8 mouse cellular contexts compared by ENCODE assay signal in genomic region chr7:46796206-46796679, GRCm38 (mm10). TPM values are rescaled to one million over a fixed set of nuclear protein-coding genes. Genes with fewer than 3 reads are reported as not detected.
A peak's percentile ranks its signal among the peaks of the same experiment; 100 is the strongest.
DNase-seq lines count a peak whose midpoint lies in the region; ATAC-seq and TF ChIP-seq lines count a peak whose summit lies in the region.

No protein-coding gene starts in this region.

- no peaks in the 10 kb centered on the region for H3K27me3 ChIP-seq in heart, embryonic 10.5 days (ENCODE audit: insufficient read depth, poor library complexity, severe bottlenecking)
- H3K27me3 ChIP-seq in limb, embryonic 12.5 days, result no peaks in the 10 kb centered on the region
- H3K27me3 ChIP-seq in neural tube, embryonic 15.5 days (replicated peaks), result no peaks in the 10 kb centered on the region

- ATAC-seq in limb, embryonic 12.5 days (ENCODE audit: insufficient number of reproducible peaks, insufficient read depth, low FRiP score, low TSS enrichment, low read depth), result peak; percentile 48; the same call in 1 of the 2 replicates
- peak; percentile 67; the same call in 1 of the 2 replicates for ATAC-seq in neural tube, embryonic 15.5 days (ENCODE audit: low FRiP score)

- no peak for DNase-seq in heart, embryonic 10.5 days (ENCODE audit: low spot score)
- no peak for DNase-seq in heart, postnatal 4 days
- DNase-seq in 3T3-L1 (ENCODE audit: low read depth, low spot score), result peak; percentile 14
- no peak for DNase-seq in spleen, postnatal 14 days (ENCODE audit: low spot score in 2 of 2)
- no peak for DNase-seq in adrenal gland, adult (ENCODE audit: inconsistent age in 2 of 2, low spot score in 1 of 2)

- H3K9ac ChIP-seq in limb, embryonic 12.5 days (replicated peaks), result peak overlapping the region; percentile 89
- peak overlapping the region; percentile 86 for H3K9ac ChIP-seq in neural tube, embryonic 15.5 days (replicated peaks)

- H3K4me1 ChIP-seq in heart, embryonic 10.5 days, result peaks cover 19% of the 10 kb centered on the region; the same call in 1 of the 2 replicates
- peaks cover 9% of the 10 kb centered on the region for H3K4me1 ChIP-seq in embryonic fibroblast, embryonic 13.5 days (ENCODE audit: control insufficient read depth, insufficient read depth, low read length)
- H3K4me1 ChIP-seq in limb, embryonic 12.5 days (replicated peaks), result peaks cover 23% of the 10 kb centered on the region
- peaks cover 45% of the 10 kb centered on the region for H3K4me1 ChIP-seq in neural tube, embryonic 15.5 days

- WGBS in heart, embryonic 10.5 days, result under 1% methylated on average over 31 of the region's 31 CpGs
- under 1% methylated on average over 30 of the region's 31 CpGs for WGBS in limb, embryonic 12.5 days
- under 1% methylated on average over 31 of the region's 31 CpGs for WGBS in neural tube, embryonic 15.5 days

- H3K4me2 ChIP-seq in limb, embryonic 12.5 days, result peak overlapping the region; percentile 93
- peak overlapping the region; percentile 85 for H3K4me2 ChIP-seq in neural tube, embryonic 15.5 days

- H3K27ac ChIP-seq in heart, embryonic 10.5 days, result peak overlapping the region; percentile 98
- no peak overlapping the region; the same call in 1 of the 2 replicates for H3K27ac ChIP-seq in embryonic fibroblast, embryonic 13.5 days (ENCODE audit: insufficient read depth, low read length)
- peak overlapping the region; percentile 87; the same call in 1 of the 2 replicates for H3K27ac ChIP-seq in limb, embryonic 12.5 days
- peak overlapping the region; percentile 90 for H3K27ac ChIP-seq in neural tube, embryonic 15.5 days (replicated peaks)

- no peaks in the 10 kb centered on the region for H3K9me3 ChIP-seq in heart, embryonic 10.5 days
- no peaks in the 10 kb centered on the region for H3K9me3 ChIP-seq in limb, embryonic 12.5 days
- H3K9me3 ChIP-seq in neural tube, embryonic 15.5 days (replicated peaks), result no peaks in the 10 kb centered on the region

- peaks cover 18% of the 10 kb centered on the region for H3K36me3 ChIP-seq in heart, embryonic 10.5 days
- peaks cover 24% of the 10 kb centered on the region for H3K36me3 ChIP-seq in limb, embryonic 12.5 days
- peaks cover 14% of the 10 kb centered on the region for H3K36me3 ChIP-seq in neural tube, embryonic 15.5 days

- no peak for TF ChIP-seq POLR2A in embryonic fibroblast, embryonic 13.5 days (IDR thresholded peaks at IDR 0.05; ENCODE audit: low read depth, low read length)

- no peak for TF ChIP-seq CTCF in embryonic fibroblast, embryonic 13.5 days (IDR thresholded peaks at IDR 0.05; ENCODE audit: borderline replicate concordance, insufficient read depth, low read length)

- peak overlapping the region; percentile 94 for H3K4me3 ChIP-seq in heart, embryonic 10.5 days
- peak overlapping the region; percentile 100 for H3K4me3 ChIP-seq in embryonic fibroblast, embryonic 13.5 days (ENCODE audit: insufficient read depth, low read length)
- peak overlapping the region; percentile 88 for H3K4me3 ChIP-seq in limb, embryonic 12.5 days (replicated peaks)
- peak overlapping the region; percentile 70 for H3K4me3 ChIP-seq in neural tube, embryonic 15.5 days (replicated peaks)

RNA-seq across cellular contexts. Expression of gene Gtf2h1, which starts 0.3 kb away (rescaled TPM):
- polyA plus RNA-seq in heart, embryonic 10.5 days (2016; fragmentation: Nextera tagmentation; extraction: Ambion mirVana), result 40.6 and 45.1 TPM in 2 replicates
- total RNA-seq in heart, postnatal 4 days (2021), result 10 to 100 TPM; 22.9 to 23.8 TPM
- polyA plus RNA-seq in embryonic fibroblast, embryonic 13.5 days (2011; ENCODE audit: insufficient read length, low read depth, missing spikeins), result 73.1 and 90.6 TPM in 2 replicates
- 51.3 TPM in 2 replicates for polyA plus RNA-seq in limb, embryonic 12.5 days (2016; fragmentation: Nextera tagmentation; extraction: Ambion mirVana)
- 37.0 and 40.9 TPM in 2 replicates for polyA plus RNA-seq in neural tube, embryonic 15.5 days (2015; fragmentation: Nextera tagmentation; extraction: Ambion mirVana)

RNA-seq across cellular contexts. Expression of gene Hps5, which starts 0.4 kb away (rescaled TPM):
- 13.9 and 14.5 TPM in 2 replicates for polyA plus RNA-seq in heart, embryonic 10.5 days (2016; fragmentation: Nextera tagmentation; extraction: Ambion mirVana)
- total RNA-seq in heart, postnatal 4 days (2021), result 10 to 100 TPM; 12.2 to 12.8 TPM
- 25.9 and 26.9 TPM in 2 replicates for polyA plus RNA-seq in embryonic fibroblast, embryonic 13.5 days (2011; ENCODE audit: insufficient read length, low read depth, missing spikeins)
- polyA plus RNA-seq in limb, embryonic 12.5 days (2016; fragmentation: Nextera tagmentation; extraction: Ambion mirVana), result 24.0 and 25.3 TPM in 2 replicates
- 14.9 and 15.8 TPM in 2 replicates for polyA plus RNA-seq in neural tube, embryonic 15.5 days (2015; fragmentation: Nextera tagmentation; extraction: Ambion mirVana)

RNA-seq across cellular contexts. Expression of gene Saa2, which starts 44.7 kb away (rescaled TPM):
- polyA plus RNA-seq in heart, embryonic 10.5 days (2016; fragmentation: Nextera tagmentation; extraction: Ambion mirVana), result 0.32 and 2.5 TPM in 2 replicates
- not detected for total RNA-seq in heart, postnatal 4 days (2021)
- polyA plus RNA-seq in embryonic fibroblast, embryonic 13.5 days (2011; ENCODE audit: insufficient read length, low read depth, missing spikeins), result not detected in 2 replicates
- 0.61 and 2.3 TPM in 2 replicates for polyA plus RNA-seq in limb, embryonic 12.5 days (2016; fragmentation: Nextera tagmentation; extraction: Ambion mirVana)
- 0.24 TPM in 1 of 2 replicates, not detected in the other for polyA plus RNA-seq in neural tube, embryonic 15.5 days (2015; fragmentation: Nextera tagmentation; extraction: Ambion mirVana)

RNA-seq across cellular contexts. Expression of gene Ldha, which starts 45.0 kb away (rescaled TPM):
- polyA plus RNA-seq in heart, embryonic 10.5 days (2016; fragmentation: Nextera tagmentation; extraction: Ambion mirVana), result 4,161 and 4,393 TPM in 2 replicates
- total RNA-seq in heart, postnatal 4 days (2021), result 1,000 to 10,000 TPM; 1,136 TPM
- 671 and 785 TPM in 2 replicates for polyA plus RNA-seq in embryonic fibroblast, embryonic 13.5 days (2011; ENCODE audit: insufficient read length, low read depth, missing spikeins)
- 1,576 and 1,625 TPM in 2 replicates for polyA plus RNA-seq in limb, embryonic 12.5 days (2016; fragmentation: Nextera tagmentation; extraction: Ambion mirVana)
- polyA plus RNA-seq in neural tube, embryonic 15.5 days (2015; fragmentation: Nextera tagmentation; extraction: Ambion mirVana), result 638 and 911 TPM in 2 replicates

RNA-seq across cellular contexts. Expression of gene Saa1, which starts 53.5 kb away (rescaled TPM):
- 2.7 TPM in 1 of 2 replicates, not detected in the other for polyA plus RNA-seq in heart, embryonic 10.5 days (2016; fragmentation: Nextera tagmentation; extraction: Ambion mirVana)
- total RNA-seq in heart, postnatal 4 days (2021), result not detected
- polyA plus RNA-seq in embryonic fibroblast, embryonic 13.5 days (2011; ENCODE audit: insufficient read length, low read depth, missing spikeins), result not detected in 2 replicates
- 0.35 and 0.49 TPM in 2 replicates for polyA plus RNA-seq in limb, embryonic 12.5 days (2016; fragmentation: Nextera tagmentation; extraction: Ambion mirVana)
- polyA plus RNA-seq in neural tube, embryonic 15.5 days (2015; fragmentation: Nextera tagmentation; extraction: Ambion mirVana), result 0.45 and 0.65 TPM in 2 replicates
